Mouse (Mus musculus): ENCODE measurements around the gene Ftsj3.
"Not testable (repeated sequence)": the region's sequence is repeated elsewhere in the genome, so short reads cannot be mapped to it uniquely, and the experiment has no call there.

The Ftsj3 gene

GRCm38 (mm10) chr11:106201337-106202122, 54.3 kb downstream of the Ftsj3 start:
- DNase-seq (ENCODE audit: low read depth, low spot score), result no peak

- DNase-seq (ENCODE audit: low read depth, low spot score), result no peak
Measured at GRCm38 (mm10) chr11:106200756-106201155, 55.1 kb downstream of the Ftsj3 start.

DNA sequence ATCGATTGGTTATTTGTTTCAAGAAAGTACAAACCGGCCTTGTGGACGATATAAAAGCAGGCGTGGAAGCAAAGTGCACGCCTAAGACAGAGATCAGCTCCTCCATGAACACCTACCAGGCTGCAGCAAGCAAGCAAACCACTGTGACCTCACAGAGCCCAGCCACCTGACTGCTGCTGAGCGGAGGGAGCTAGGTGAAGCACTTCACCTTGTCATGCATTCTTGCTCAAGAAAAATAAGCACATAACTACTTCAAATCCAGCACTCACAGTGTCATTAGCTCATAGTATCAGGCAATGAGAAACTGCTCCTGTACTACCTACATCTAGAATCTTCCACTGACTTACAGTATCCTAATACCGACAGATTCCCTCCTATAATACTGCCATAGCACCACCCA, 55.9 kb downstream of the Ftsj3 start:
- not testable (repeated sequence) for DNase-seq (ENCODE audit: low read depth, low spot score)

All from retina, postnatal 7 days (tissue).